Mouse (Mus musculus): ENCODE measurements at regions not wholly inside any gene's neighbourhood (a gene's known extent, or its start where the extent isn't known, plus 50 kb on each side); places are given as distances from the start of the nearest gene placed in this dataset.
A peak's percentile ranks its signal among the peaks of the same experiment; 100 is the strongest.

- no peak overlapping the region for H3K9ac ChIP-seq
- no peak overlapping the region for H3K4me2 ChIP-seq
- no peaks in the 10 kb centered on the region for H3K9me3 ChIP-seq
- 32% methylated on average over 11 of the region's 11 CpGs for WGBS
- H3K36me3 ChIP-seq = no peaks in the 10 kb centered on the region
- H3K27me3 ChIP-seq = no peaks in the 10 kb centered on the region
- H3K4me3 ChIP-seq = no peak overlapping the region
- ATAC-seq (ENCODE audit: insufficient number of reproducible peaks, low FRiP score, low TSS enrichment, low read depth) = 0 out of 2 replicates have a peak, but pooled peaks have one; percentile 24
- H3K27ac ChIP-seq = no peak overlapping the region
- 0 out of 2 replicates have a peak, but pooled peaks cover 2% of the 10 kb centered on the region for H3K4me1 ChIP-seq
Observed at GRCm38 (mm10) chr12:35313191-35313925, 221.5 kb downstream of the Ahr start.

- H3K4me2 ChIP-seq = no peak overlapping the region
- H3K4me3 ChIP-seq = no peak overlapping the region
- H3K9me3 ChIP-seq = no peaks in the 10 kb centered on the region
- H3K27ac ChIP-seq = no peak overlapping the region
- ATAC-seq (ENCODE audit: insufficient number of reproducible peaks, low FRiP score, low TSS enrichment, low read depth) = no peak
- H3K36me3 ChIP-seq = no peaks in the 10 kb centered on the region
- no peaks in the 10 kb centered on the region for H3K27me3 ChIP-seq
- H3K4me1 ChIP-seq = 0 out of 2 replicates have a peak, but pooled peaks cover 6% of the 10 kb centered on the region
- H3K9ac ChIP-seq = no peak overlapping the region
Observed at GRCm38 (mm10) chr12:35308537-35308936, 226.3 kb downstream of the Ahr start.

- WGBS = 39% methylated on average over 3 of the region's 3 CpGs
- Histone ChIP-seq H3K4me3 (no peak overlapping the region), H3K4me1 (0 out of 2 replicates have a peak, but pooled peaks cover 3% of the 10 kb centered on the region), H3K9me3 (no peaks in the 10 kb centered on the region), H3K36me3 (no peaks in the 10 kb centered on the region), H3K4me2 (no peak overlapping the region), H3K27me3 (no peaks in the 10 kb centered on the region), H3K27ac (0 out of 2 replicates have a peak overlapping the region, but pooled peaks have one; percentile 27), H3K9ac (no peak overlapping the region)
- 0 out of 2 replicates have a peak, but pooled peaks have one; percentile 19 for ATAC-seq (ENCODE audit: insufficient number of reproducible peaks, low FRiP score, low TSS enrichment, low read depth)
Observed at GRCm38 (mm10) chr12:35303764-35304717, 230.8 kb downstream of the Ahr start.

- H3K27ac ChIP-seq = no peak overlapping the region
- no peak for ATAC-seq (ENCODE audit: insufficient number of reproducible peaks, low FRiP score, low TSS enrichment, low read depth)
- H3K4me1 ChIP-seq = 0 out of 2 replicates have a peak, but pooled peaks cover 3% of the 10 kb centered on the region
- no peak overlapping the region for H3K9ac ChIP-seq
- no peaks in the 10 kb centered on the region for H3K27me3 ChIP-seq
- H3K4me3 ChIP-seq = no peak overlapping the region
- no peaks in the 10 kb centered on the region for H3K9me3 ChIP-seq
- no peak overlapping the region for H3K4me2 ChIP-seq
- WGBS = 77% methylated on average over 2 of the region's 2 CpGs
- no peaks in the 10 kb centered on the region for H3K36me3 ChIP-seq
Observed at GRCm38 (mm10) chr12:35303188-35303587, 231.7 kb downstream of the Ahr start.

GRCm38 (mm10) chr12:35294668-35295067, 240.2 kb downstream of the Ahr start:
- H3K4me2 ChIP-seq = no peak overlapping the region
- H3K9ac ChIP-seq = no peak overlapping the region
- H3K9me3 ChIP-seq = no peaks in the 10 kb centered on the region
- WGBS = 91% methylated on average over 1 of the region's 1 CpGs
- no peak overlapping the region for H3K27ac ChIP-seq
- H3K4me1 ChIP-seq = no peaks in the 10 kb centered on the region
- no peaks in the 10 kb centered on the region for H3K27me3 ChIP-seq
- no peaks in the 10 kb centered on the region for H3K36me3 ChIP-seq
- no peak for ATAC-seq (ENCODE audit: insufficient number of reproducible peaks, low FRiP score, low TSS enrichment, low read depth)
- H3K4me3 ChIP-seq = no peak overlapping the region

- H3K9me3 ChIP-seq = no peaks in the 10 kb centered on the region
- H3K9ac ChIP-seq = no peak overlapping the region
- no peaks in the 10 kb centered on the region for H3K4me1 ChIP-seq
- ATAC-seq (ENCODE audit: insufficient number of reproducible peaks, low FRiP score, low TSS enrichment, low read depth) = no peak
- H3K36me3 ChIP-seq = no peaks in the 10 kb centered on the region
- H3K4me2 ChIP-seq = no peak overlapping the region
- no peak overlapping the region for H3K4me3 ChIP-seq
- WGBS = 73% methylated on average over 2 of the region's 2 CpGs
- H3K27ac ChIP-seq = no peak overlapping the region
- no peaks in the 10 kb centered on the region for H3K27me3 ChIP-seq
Observed at GRCm38 (mm10) chr12:35293566-35293965, 241.3 kb downstream of the Ahr start.

- H3K9ac ChIP-seq = no peak overlapping the region
- WGBS = 84% methylated on average over 6 of the region's 6 CpGs
- no peaks in the 10 kb centered on the region for H3K27me3 ChIP-seq
- no peak overlapping the region for H3K27ac ChIP-seq
- no peak overlapping the region for H3K4me3 ChIP-seq
- no peaks in the 10 kb centered on the region for H3K36me3 ChIP-seq
- no peak overlapping the region for H3K4me2 ChIP-seq
- ATAC-seq (ENCODE audit: insufficient number of reproducible peaks, low FRiP score, low TSS enrichment, low read depth) = no peak
- H3K9me3 ChIP-seq = no peaks in the 10 kb centered on the region
- H3K4me1 ChIP-seq = 0 out of 2 replicates have a peak, but pooled peaks cover 3% of the 10 kb centered on the region
Observed at GRCm38 (mm10) chr12:35291941-35292341, 242.9 kb downstream of the Ahr start.

- Histone ChIP-seq H3K27me3 (no peaks in the 10 kb centered on the region), H3K27ac (no peak overlapping the region), H3K4me2 (no peak overlapping the region), H3K4me3 (no peak overlapping the region), H3K9me3 (no peaks in the 10 kb centered on the region), H3K36me3 (no peaks in the 10 kb centered on the region), H3K9ac (no peak overlapping the region), H3K4me1 (0 out of 2 replicates have a peak, but pooled peaks cover 3% of the 10 kb centered on the region)
- WGBS = 52% methylated on average over 2 of the region's 2 CpGs
- ATAC-seq (ENCODE audit: insufficient number of reproducible peaks, low FRiP score, low TSS enrichment, low read depth) = no peak
Observed at GRCm38 (mm10) chr12:35287974-35288373, 241.0 kb downstream of the Snx13 start.

GRCm38 (mm10) chr12:35287570-35287969, 240.6 kb downstream of the Snx13 start:
- 63% methylated on average over 3 of the region's 3 CpGs for WGBS
- Histone ChIP-seq H3K4me1 (0 out of 2 replicates have a peak, but pooled peaks cover 3% of the 10 kb centered on the region), H3K27me3 (no peaks in the 10 kb centered on the region), H3K4me2 (no peak overlapping the region), H3K9ac (no peak overlapping the region), H3K4me3 (no peak overlapping the region), H3K36me3 (no peaks in the 10 kb centered on the region), H3K27ac (peak overlapping the region; percentile 5; the same call in 1 of the 2 replicates), H3K9me3 (no peaks in the 10 kb centered on the region)
- ATAC-seq (ENCODE audit: insufficient number of reproducible peaks, low FRiP score, low TSS enrichment, low read depth) = no peak

- no peak overlapping the region for H3K4me2 ChIP-seq
- no peaks in the 10 kb centered on the region for H3K9me3 ChIP-seq
- WGBS = 71% methylated on average over 3 of the region's 3 CpGs
- no peak overlapping the region for H3K27ac ChIP-seq
- H3K9ac ChIP-seq = no peak overlapping the region
- no peak for ATAC-seq (ENCODE audit: insufficient number of reproducible peaks, low FRiP score, low TSS enrichment, low read depth)
- 0 out of 2 replicates have a peak, but pooled peaks cover 3% of the 10 kb centered on the region for H3K4me1 ChIP-seq
- no peak overlapping the region for H3K4me3 ChIP-seq
- H3K36me3 ChIP-seq = no peaks in the 10 kb centered on the region
- H3K27me3 ChIP-seq = no peaks in the 10 kb centered on the region
Observed at GRCm38 (mm10) chr12:35286974-35287553, 240.1 kb downstream of the Snx13 start.

GRCm38 (mm10) chr12:35284345-35284744, 237.4 kb downstream of the Snx13 start:
- no peaks in the 10 kb centered on the region for H3K9me3 ChIP-seq

More at GRCm38 (mm10) chr12:35284345-35284744, 237.4 kb downstream of the Snx13 start:
- WGBS = 74% methylated on average over 2 of the region's 2 CpGs
- Histone ChIP-seq H3K36me3 (no peaks in the 10 kb centered on the region), H3K4me3 (no peak overlapping the region), H3K9ac (no peak overlapping the region), H3K27ac (no peak overlapping the region), H3K4me1 (0 out of 2 replicates have a peak, but pooled peaks cover 3% of the 10 kb centered on the region), H3K27me3 (no peaks in the 10 kb centered on the region), H3K4me2 (no peak overlapping the region)
- ATAC-seq (ENCODE audit: insufficient number of reproducible peaks, low FRiP score, low TSS enrichment, low read depth) = no peak

Data from limb, embryonic 15.5 days (tissue).